Mouse (Mus musculus): ENCODE data around the gene Ubxn10.
A peak's percentile ranks its signal among the peaks of the same experiment; 100 is the strongest.

Gene Ubxn10

DNA sequence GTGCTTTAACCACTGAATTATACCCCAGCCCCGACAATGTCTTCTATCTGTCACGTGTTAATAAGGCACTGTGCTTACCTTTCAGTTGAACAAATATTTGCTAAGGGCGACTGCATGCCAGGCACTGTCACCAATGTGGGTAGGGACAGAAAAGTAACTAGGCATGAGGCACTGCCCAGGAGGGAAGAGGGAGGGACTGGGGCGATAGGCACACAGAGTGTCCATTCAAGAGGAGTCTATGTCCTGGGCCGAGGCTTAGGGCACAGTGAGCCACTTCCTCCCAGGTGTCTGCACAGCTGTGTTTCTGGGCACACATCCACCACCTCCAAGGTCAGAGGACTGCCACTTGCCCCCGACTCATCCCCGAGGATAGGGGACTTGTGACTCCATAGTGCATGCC, at the start of gene Ubxn10:
Gene Ubxn10 (minus strand): TSS at position 137 of the 400 bp plus-strand sequence.
- DNase-seq (ENCODE audit: low read depth in 2 of 2, low spot score in 2 of 2) = no peak

DNA sequence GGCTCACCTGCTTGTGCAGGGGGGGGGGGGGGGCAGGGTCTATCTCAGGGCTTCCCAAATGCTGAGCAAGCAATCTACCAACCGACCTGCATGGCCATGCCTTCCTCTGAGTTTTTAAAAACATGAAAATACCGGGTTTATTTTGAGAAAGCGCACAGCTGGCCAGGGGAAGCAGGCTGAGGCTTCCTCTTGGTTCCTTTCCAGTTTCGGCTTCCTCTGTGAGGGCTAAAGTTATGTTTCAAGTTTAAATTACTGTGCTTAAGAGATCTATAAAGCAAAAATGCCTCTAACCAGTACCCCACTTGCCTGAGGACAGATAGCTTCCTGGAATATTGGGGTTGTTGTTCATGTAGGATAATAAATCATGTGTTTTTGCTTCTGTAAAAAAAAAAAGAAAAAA, 49.2 kb upstream of the Ubxn10 start:
- DNase-seq (ENCODE audit: low read depth in 2 of 2, low spot score in 2 of 2) = no peak

DNA sequence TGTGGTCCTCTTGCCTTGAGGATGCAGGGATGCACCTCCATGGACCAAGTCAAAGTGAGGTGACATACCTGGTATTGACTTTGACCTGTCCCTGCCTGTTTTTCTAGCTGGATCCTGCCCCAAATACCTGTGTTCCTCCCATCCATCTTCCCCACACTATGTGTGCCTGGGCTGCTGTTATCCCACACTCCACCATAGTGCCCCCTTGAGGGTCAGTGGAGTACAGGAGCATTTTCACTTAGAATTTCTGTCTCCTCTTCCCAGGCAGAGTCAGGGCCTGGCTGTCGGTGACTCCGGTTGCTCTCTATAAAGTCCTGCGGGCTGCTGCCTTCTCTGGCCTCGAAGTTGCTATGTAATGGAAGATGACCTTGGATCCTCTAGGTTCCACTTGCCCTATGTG, 48.8 kb upstream of the Ubxn10 start:
- DNase-seq (ENCODE audit: low read depth in 2 of 2, low spot score in 2 of 2) = no peak

DNA sequence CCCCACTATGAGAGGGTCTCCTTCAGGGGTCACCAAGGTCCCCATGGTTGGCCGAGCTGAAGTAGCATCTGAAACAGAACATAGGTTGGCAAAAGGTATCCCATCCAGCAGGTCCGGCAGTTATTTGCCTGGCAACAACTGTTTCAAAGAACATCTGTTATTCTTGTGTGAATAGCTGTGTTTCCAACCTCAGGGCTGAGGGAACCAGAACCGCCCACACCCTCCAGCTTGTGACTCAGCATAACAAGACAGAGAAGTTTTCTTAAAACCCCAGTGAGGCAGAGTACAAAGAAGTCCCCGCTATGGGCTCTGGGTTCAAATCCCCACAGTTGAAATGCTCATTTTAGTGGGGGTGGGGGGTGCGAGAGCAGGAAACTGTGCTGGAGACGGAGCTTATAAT, 45.1 kb upstream of the Ubxn10 start:
- DNase-seq (ENCODE audit: low read depth in 2 of 2, low spot score in 2 of 2) = no peak

DNA sequence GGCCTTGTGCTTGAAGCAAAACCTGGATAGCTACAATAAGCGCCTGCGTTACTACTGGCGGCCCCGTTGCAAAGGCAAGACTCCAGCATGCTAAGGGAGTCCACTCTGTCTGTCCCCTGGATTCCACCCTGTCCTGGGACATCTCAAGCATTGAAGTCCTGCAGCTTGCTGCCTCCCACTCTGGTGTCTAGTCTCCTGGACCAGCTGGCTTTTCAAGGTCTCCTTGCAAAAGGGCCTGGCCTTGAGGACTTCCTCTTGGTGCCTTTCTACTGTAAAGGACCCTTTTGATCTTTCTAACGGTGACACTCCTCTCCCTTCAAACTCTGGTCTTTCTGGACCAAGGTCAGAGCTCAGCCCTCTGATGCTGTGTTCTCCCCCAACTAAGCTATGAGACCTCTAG, 43.3 kb upstream of the Ubxn10 start:
- DNase-seq (ENCODE audit: low read depth in 2 of 2, low spot score in 2 of 2) = no peak

DNA sequence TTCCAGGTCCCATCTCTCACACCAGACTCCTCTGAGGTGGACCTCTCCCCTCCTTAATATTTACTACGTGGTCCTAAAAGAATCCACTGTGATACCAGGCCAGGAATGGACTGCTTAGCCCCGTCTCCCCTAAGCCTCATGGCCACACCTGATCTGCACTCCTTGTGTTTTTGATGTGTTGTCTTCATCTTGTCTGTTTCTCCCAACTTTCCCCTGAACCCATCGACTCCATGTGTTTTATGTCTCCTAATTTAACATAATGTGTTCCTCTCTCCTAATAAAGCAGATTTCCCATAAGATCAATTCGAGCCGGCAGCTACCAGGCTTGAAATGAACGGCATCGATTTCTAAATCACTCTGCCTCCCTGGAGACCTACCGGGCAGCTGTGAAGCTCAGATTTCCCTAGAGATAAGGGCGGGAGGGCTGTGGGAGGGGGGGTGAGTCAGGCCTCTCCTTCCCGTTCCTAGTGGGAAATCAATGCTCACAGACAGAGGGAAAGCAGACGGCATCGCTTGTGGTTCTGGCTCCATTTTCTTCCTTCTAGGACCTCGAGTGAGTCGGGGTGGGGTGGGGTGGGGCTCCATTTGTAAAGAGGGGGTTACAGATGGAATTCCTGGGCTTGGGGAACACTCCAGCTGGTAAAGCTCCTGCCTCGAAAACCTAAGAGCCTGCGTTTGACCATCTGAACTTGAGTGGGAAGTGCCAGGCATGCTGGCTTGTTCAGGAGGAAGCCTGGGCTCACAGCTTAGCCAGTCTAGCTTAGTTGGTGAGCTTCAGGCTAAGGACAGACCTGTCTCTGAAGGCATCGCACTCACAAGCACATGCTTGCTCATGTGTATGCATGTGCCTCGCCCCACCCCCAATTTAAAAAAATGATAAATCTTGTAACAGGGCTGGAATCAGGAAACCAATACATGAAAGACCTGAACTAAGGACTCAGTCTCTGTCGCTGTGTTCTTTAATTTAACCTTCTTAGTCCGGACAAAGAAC, 40.7 kb upstream of the Ubxn10 start:
- DNase-seq (ENCODE audit: low read depth in 2 of 2, low spot score in 2 of 2) = no peak

DNA sequence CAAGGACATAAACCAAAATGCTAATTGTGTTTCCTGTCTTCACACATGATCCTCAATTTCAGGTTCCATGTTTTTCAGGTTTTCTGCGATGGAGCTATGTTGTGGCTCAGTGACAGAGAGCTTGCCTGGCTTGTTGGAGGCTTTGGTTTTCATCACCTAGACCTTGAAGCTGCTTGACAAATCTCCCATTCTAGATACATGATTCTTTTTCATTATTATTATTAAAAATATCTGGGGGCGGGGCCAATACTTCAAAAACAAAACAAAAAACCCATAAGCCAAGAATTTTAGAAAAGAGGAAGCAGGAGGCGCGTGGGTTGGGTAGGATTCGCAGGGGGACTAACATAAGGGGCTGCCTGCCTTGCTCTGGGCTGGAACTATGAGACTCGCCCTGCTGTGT, 38.5 kb upstream of the Ubxn10 start, which contains the start of gene Pla2g2d:
Gene Pla2g2d (plus strand): TSS at position 301 of the 400 bp plus-strand sequence.
- DNase-seq (ENCODE audit: low read depth in 2 of 2, low spot score in 2 of 2) = no peak

DNA sequence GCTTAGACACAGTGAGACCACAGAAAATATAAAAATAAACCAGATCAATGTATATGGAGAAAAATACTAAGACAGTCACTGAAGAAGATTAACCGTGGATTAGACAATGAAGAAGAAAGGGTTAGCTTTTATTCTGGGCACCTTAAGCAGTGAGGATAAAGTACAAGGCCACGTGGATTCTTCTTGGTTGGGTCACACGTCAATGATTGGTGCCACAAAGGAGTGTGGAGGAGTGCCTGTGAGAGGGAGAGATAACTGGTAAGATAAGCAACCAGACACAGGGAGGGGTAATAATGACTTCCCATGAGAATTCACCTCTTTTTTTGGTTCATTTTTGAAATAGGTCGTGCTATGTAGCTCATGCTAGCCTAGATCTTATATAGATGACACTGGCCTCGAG, 35.4 kb upstream of the Ubxn10 start:
- no peak for DNase-seq (ENCODE audit: low read depth in 2 of 2, low spot score in 2 of 2)

DNA sequence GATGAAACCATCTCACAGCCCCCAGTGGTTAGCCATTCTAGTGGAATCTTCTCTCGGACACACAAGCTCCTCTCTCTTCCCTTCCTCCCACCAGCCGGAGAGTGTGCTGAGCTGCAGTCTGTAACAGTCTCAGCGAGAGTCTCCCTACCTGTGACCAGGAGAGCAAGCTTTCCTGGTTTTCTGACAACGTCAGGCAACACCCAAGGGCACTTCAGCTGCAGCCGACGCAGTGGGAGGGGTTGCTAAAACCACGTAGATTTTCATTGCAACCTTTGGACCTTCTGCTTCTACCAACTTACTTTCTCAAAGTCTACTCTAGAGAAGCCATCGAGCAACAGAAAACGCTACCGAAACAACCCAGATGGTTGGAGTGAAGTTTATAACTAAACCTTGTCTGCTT, 35.0 kb upstream of the Ubxn10 start:
- DNase-seq (ENCODE audit: low read depth in 2 of 2, low spot score in 2 of 2) = no peak

DNA sequence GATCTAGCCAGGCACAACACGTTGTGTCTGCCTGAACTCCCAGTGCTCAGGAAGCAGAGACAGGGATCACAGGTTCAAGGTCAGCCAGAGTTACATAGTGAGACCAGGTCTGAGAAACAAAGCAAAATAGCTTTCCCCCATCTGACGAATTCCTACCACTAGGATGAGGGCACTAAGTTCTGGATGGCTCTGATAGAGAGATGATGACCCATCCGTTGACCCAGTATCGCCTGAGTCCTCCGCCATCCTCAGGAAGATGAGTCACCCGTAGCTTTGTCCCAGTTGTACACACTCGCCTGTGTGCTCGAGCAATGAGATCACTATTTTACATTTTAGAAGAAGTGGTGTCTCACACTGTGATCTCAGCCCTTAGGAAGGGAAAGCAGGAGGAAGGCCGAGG, 25.3 kb upstream of the Ubxn10 start:
- DNase-seq (ENCODE audit: low read depth in 2 of 2, low spot score in 2 of 2) = no peak

DNA sequence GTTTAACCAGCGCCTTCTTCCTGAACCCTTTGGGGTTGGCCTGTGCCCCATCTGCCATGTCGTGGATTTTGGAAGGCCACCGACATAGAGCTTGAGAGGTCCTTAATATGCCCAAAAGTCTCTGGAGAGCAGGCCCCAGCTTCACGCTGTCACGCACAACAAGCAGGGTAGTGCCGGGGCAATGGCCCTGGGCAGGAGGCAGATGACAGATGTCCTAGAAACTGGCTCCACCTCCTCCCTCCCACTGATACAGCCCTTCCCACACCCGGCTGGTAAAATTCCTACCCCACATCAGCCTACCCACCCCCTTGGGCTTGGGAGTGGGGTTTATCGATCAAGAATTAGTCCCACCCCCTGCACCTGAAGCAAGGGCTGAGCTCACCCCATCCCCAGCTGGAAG, 20.4 kb upstream of the Ubxn10 start, which contains the start of gene Pla2g2f:
Gene Pla2g2f (minus strand): TSS at position 211 of the 400 bp plus-strand sequence.
- DNase-seq (ENCODE audit: low read depth in 2 of 2, low spot score in 2 of 2) = no peak

DNA sequence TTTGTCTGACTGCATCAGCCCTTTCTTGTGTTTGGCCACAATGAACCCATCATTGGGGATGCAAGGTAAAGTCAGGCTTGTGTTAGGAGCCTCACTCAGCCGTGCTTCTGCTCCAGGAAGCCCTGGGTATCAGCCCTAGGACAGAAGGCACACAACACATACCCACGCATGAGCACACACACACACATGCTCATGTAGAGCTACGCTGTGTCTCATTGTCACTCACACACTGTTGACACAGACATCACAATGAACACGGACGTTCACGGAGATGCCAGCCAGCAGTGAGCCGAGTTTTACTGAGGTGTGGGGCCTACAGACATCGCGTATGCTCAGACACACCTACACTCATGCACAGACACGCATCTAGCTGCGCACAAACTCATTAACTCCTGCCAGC, 19.0 kb upstream of the Ubxn10 start:
- no peak for DNase-seq (ENCODE audit: low read depth in 2 of 2, low spot score in 2 of 2)

DNA sequence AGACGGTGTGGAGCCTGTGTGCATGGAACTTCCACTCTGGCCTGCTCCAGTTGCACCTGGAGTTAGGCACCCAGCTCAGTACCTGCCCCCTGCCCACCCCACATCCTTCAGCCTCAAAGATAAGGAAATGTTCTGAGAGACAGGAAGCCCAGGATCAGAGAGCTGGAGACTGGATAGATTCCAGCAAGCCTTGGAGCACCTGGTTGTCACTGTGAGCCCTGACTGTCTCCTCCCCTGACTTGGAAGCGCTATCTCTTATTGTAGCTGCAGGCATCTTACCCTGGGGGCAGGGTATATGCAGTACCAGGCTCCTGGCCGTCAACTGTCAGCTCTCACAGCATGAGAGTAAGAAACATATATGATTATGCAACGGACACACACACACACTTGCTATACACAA, 18.5 kb upstream of the Ubxn10 start:
- no peak for DNase-seq (ENCODE audit: low read depth in 2 of 2, low spot score in 2 of 2)

DNA sequence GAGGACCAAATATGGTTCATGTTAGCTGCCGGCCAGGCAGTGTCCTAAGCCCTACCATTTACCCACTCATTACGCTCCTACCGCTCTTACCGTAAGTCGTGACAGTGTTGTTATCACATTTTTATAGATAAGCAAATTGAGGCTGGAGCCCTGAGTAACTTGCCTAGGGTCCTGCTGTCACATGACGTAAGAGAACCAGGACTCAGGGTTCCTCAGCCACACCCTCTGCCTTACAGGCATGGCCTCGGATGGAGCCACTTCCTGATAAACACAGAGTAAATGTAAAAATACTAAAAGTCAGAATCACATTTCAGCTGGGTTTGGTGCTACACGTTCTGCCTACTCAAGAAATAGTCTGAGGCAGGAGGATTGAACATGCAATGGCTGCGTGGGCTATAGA, 17.5 kb upstream of the Ubxn10 start:
- no peak for DNase-seq (ENCODE audit: low read depth in 2 of 2, low spot score in 2 of 2)

DNA sequence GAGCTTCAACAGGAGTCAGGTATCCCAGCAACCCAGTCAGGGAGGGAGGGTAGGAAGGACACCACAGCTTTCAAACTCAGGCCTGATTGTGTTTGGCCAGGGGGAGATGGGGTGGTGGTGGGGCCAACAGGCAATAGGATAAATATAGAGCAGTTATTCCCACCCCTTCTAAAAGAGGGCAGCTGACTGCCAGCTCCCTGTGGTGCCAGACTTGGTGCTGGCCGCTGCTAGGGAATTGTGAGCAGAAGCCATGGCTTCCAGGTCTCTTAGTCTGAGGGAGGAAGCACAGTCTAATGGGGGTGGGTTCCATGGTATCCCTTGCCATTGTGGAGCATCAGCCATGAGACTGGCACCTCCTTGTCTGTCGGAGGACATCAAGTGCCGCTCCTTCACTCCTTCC, 16.6 kb upstream of the Ubxn10 start:
- no peak for DNase-seq (ENCODE audit: low read depth in 2 of 2, low spot score in 2 of 2)

DNA sequence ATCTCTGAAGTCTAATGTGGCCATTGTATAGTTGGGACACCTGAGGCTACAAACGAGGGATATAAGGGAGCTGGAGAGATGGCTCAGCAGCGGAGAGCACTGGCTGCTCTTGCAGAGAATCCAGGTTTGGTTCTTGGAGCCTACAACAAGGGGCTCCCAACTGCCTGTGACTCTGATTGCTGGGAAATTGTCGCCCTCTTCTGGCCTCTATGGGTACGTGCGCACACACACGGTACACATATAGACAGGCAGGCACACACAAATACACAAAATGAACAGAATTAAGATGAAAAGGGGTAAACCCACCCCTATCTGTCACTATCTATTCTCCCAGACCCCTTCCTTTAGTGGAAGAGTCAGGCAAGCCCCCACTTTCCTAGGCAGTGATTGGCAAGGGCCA, 15.6 kb upstream of the Ubxn10 start:
- no peak for DNase-seq (ENCODE audit: low read depth in 2 of 2, low spot score in 2 of 2)

DNA sequence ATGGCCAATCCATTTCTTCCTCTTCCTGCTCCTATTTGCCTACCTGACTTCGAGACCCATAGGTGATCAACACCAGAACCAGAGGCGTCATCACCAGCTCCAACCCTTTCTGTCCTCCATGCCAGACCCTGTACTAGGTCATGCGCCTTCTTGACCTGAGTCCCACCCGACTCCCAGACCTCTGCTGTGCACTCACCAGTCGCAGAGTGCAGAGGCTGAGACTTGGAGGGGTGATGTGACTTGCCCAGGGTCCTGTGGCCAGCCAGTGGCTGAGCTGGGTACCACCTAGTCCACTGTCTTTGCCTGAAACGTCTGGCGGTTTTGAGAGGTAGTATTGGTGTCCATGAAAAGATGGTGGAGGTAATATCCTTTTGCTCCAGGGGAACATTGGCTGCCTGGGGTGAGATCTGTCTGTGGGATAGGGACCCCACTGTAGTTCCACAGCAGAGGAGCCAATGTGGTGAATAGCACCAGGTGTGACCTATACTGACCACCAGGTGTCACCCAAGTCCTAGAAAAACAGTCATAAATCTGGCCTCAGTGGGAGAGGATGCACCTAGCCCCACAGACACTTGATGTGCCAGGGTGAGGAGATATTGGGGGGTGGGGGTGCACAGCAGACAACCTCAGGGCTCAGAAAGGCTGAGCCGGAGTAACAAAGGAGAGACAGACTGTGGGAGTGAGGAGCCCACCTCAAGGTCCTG, 11.6 kb upstream of the Ubxn10 start:
- DNase-seq (ENCODE audit: low read depth in 2 of 2, low spot score in 2 of 2) = peak in 1 of 2 experiments; percentile 12

DNA sequence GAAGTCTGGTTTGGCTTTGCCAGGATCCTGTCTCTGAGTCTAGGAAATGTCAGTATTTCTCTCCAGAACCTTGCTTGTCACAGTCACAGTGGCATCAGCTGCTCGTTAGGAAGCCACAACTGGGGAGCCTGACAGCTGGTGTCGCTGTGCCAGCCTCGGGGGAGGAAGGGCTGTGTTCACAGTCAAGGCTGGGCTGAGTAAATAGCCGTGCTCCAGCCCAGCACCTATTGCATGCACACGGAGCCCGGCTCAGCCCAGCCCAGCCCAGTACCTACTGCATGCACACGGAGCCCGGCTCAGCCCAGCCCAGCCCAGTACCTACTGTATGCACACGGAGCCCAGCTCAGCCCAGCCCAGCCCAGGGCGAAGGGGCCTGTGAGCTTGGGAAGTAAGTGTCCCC, 10.9 kb upstream of the Ubxn10 start:
- DNase-seq (ENCODE audit: low read depth in 2 of 2, low spot score in 2 of 2) = no peak

DNA sequence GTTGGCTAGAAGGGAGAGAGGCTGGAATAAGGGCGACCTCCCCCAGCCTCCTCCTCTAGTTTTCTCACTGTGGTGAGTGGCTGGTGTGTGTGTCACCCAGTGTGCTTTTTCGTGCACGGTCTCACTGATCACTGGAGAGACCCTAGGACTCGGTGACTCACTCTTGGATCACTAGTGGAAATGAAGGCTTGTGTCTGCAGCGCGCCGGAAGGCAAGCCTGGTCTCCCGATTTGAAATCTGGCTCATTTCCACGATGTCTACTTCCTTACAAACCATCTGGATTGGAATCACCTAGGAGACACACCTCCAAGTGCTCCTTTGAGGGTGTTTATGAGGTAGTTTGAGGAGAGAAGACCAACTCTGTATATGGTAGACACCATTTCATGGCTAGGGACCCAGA, 9.9 kb upstream of the Ubxn10 start:
- DNase-seq (ENCODE audit: low read depth in 2 of 2, low spot score in 2 of 2) = no peak

DNA sequence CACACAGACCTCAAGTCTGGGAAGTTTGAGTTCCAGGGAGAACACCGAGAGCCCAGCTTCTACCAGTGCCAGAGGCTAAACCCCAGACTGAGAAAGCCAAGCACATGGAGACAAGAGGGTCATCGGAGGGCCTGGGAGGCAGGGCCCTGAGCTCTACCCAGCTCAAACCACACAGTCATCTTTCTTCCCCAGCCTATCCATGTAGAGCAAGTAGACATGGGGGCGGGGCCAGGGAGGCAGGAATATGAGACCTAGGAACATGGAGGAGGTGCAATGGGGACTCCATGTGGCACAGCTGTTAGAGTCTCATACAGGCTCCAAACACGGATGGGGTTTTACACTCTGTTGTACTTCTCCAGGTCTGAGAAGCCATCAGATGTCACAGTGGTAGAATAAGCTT, 8.9 kb upstream of the Ubxn10 start:
- DNase-seq (ENCODE audit: low read depth in 2 of 2, low spot score in 2 of 2) = no peak

DNA sequence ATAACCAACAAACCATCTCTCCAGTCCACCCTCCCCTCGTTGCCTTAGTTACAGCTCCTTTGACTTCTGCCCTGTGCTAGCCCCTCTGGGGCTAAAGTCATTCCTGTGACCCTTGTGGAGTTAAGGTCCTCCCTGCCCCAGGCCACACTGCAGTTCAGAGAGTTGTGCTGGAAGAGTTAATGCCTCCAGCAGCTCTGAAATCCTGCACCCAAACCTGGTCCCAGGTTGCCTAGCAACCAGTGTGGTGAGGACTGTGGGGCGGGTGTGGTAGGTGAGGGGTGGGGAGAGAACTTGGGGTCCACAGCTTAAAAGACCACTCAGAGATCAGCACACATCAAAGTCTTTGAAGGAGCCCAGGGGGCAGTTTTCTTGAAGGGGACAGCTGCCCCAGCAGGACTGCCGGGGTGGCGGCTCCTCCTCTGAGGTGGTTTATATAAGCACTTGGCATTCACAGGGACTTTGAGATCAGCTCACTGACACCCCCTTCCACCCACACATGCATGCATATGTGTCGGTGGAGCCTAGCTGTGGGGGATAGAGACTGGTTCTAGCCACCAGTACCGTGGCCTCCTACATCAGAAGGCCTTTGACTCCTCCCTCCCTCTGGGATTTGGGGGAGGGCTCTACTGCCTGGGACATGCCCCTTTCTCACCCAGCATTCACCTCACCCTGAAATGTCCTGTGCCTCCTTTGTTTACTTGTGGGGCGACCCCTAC, 2.3 kb upstream of the Ubxn10 start:
- DNase-seq (ENCODE audit: low read depth in 2 of 2, low spot score in 2 of 2) = no peak

DNA sequence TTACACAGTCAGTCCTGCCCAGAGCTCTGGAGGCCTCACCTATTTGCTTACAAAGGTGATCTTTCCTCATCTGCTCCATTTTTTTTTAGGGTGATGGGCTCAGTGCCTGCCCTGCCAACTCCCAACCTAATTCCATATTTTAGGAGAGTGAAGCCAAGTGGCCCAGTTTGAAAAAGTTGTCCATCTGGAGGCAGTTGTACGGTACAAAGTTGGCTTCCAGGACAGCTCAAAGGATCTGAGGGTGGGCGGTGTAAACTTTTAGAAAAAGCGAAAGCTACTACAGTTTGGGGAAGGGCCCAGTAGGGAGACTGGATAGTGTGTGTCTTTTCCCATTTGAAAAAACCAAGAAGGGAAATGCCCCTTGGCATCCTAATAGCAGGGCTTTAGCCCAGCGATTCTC, 2.1 kb downstream of the Ubxn10 start:
- DNase-seq (ENCODE audit: low read depth in 2 of 2, low spot score in 2 of 2) = no peak

Data from CD8-positive naive resting alpha-beta T cell, adult 2 months (primary cell).